Mouse (Mus musculus): ENCODE data around the gene D17Wsu92e. TPM values are rescaled to one million over a fixed set of nuclear protein-coding genes. Genes with fewer than 3 reads are reported as not detected.

Gene D17Wsu92e
- polyA plus RNA-seq (2012; rRNA removed): 196 and 207 TPM in 2 replicates

- Histone ChIP-seq H3K27ac (ENCODE audit: insufficient read depth, low read length) (peak within 1 kb of the TSS; percentile 78), H3K4me1 (ENCODE audit: control insufficient read depth, insufficient read depth, low read length) (peaks cover 4% of the 10 kb centered on the region; the same call in 1 of the 2 replicates), H3K4me3 (ENCODE audit: insufficient read depth, low read length) (peak within 1 kb of the TSS; percentile 50)
- TF ChIP-seq CTCF (IDR thresholded peaks at IDR 0.05; ENCODE audit: extremely low read depth, insufficient read depth, low read length): no peak
- peak; percentile 85 for TF ChIP-seq POLR2A (IDR thresholded peaks at IDR 0.05; ENCODE audit: extremely low read depth, insufficient read depth, low read length)
These were observed at the start of gene D17Wsu92e for GRCm38 (mm10) chr17:27820568-27821406. D17Wsu92e (minus strand) TSS chr17:27820648.

- Histone ChIP-seq H3K27ac (ENCODE audit: insufficient read depth, low read length) (no peak overlapping the region), H3K4me1 (ENCODE audit: control insufficient read depth, insufficient read depth, low read length) (no peaks in the 10 kb centered on the region), H3K4me3 (ENCODE audit: insufficient read depth, low read length) (no peak overlapping the region)
- TF ChIP-seq POLR2A (IDR thresholded peaks at IDR 0.05; ENCODE audit: extremely low read depth, insufficient read depth, low read length) (no peak), CTCF (IDR thresholded peaks at IDR 0.05; ENCODE audit: extremely low read depth, insufficient read depth, low read length) (no peak)
These were observed 46.3 kb upstream of the D17Wsu92e start for GRCm38 (mm10) chr17:27866737-27867136.

GRCm38 (mm10) chr17:27865461-27865860, 45.0 kb upstream of the D17Wsu92e start:
- no peak overlapping the region for H3K27ac ChIP-seq (ENCODE audit: insufficient read depth, low read length)
- TF ChIP-seq CTCF (IDR thresholded peaks at IDR 0.05; ENCODE audit: extremely low read depth, insufficient read depth, low read length) (no peak), POLR2A (IDR thresholded peaks at IDR 0.05; ENCODE audit: extremely low read depth, insufficient read depth, low read length) (no peak)
- H3K4me3 ChIP-seq (ENCODE audit: insufficient read depth, low read length): no peak overlapping the region
- H3K4me1 ChIP-seq (ENCODE audit: control insufficient read depth, insufficient read depth, low read length): no peaks in the 10 kb centered on the region

DNA sequence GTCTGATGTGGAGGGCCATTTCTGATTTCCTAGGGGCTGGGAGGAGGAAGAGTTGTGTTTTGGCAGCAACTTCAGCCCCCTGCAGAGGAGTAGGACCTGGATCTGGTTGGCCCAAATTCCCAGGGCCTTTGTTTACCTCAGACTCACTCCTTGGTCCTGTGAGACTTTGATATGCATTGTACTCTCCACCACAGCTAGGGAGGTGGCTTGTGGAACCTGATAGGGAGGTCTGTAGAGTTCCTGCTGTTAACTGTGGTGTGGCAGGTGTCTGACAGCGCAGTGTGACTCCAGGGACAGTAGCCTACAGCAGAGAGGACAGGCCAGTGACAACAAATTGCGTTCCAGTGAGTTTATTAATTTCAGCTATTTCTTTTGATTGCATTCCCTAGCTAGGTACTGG, 38.7 kb upstream of the D17Wsu92e start:
- TF ChIP-seq POLR2A (IDR thresholded peaks at IDR 0.05; ENCODE audit: extremely low read depth, insufficient read depth, low read length): no peak
- TF ChIP-seq CTCF (IDR thresholded peaks at IDR 0.05; ENCODE audit: extremely low read depth, insufficient read depth, low read length): no peak
- H3K4me1 ChIP-seq (ENCODE audit: control insufficient read depth, insufficient read depth, low read length): peaks cover 5% of the 10 kb centered on the region; the same call in 1 of the 2 replicates

DNA sequence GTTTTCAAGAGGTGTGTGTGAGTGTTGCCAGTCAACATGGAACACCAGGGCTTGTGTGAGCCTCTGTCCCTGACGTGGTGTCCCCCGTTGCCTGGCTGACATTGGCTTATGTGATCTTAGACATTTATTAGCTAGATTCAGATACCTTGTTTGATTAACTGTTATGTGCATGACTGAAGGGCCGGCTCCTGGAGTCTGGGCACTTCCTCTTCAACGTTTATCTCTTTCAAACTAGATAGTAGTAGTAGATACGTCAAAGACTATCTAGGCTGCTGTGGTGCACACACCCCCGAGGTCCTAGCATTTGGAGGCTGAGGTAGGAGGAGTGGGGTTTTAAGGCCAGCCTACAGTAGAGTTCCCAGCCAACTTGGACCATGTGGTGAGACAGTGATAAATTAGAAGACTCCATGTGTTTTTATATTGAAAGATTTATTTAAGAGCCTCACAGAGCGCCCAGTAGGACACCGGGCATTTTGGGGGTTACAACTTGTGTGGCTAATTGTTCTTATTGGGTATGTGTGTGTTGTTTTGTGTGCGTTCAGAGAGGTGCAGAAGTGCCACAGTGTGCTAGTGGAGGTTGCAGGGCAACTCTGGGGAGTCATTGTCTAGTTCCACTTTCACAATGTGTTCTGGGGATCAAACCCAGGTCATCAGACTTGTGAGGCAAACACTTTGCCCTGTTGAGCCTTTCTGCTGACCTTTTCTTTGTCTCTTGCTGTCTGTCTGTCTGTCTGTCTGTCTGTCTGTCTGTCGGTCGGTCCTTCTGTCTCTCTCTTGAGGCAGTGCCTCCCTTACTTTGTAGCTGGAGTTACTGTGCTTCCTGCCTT, 37.4 kb upstream of the D17Wsu92e start:
- TF ChIP-seq CTCF (IDR thresholded peaks at IDR 0.05; ENCODE audit: extremely low read depth, insufficient read depth, low read length) (no peak), POLR2A (IDR thresholded peaks at IDR 0.05; ENCODE audit: extremely low read depth, insufficient read depth, low read length) (no peak)
- Histone ChIP-seq H3K4me1 (ENCODE audit: control insufficient read depth, insufficient read depth, low read length) (peaks cover 5% of the 10 kb centered on the region; the same call in 1 of the 2 replicates), H3K4me3 (ENCODE audit: insufficient read depth, low read length) (peak overlapping the region; percentile 71), H3K27ac (ENCODE audit: insufficient read depth, low read length) (no peak overlapping the region)

More for the DNA sequence above, 38.7 kb upstream of the D17Wsu92e start:
- no peak overlapping the region for H3K27ac ChIP-seq (ENCODE audit: insufficient read depth, low read length)
- H3K4me3 ChIP-seq (ENCODE audit: insufficient read depth, low read length): no peak overlapping the region

DNA sequence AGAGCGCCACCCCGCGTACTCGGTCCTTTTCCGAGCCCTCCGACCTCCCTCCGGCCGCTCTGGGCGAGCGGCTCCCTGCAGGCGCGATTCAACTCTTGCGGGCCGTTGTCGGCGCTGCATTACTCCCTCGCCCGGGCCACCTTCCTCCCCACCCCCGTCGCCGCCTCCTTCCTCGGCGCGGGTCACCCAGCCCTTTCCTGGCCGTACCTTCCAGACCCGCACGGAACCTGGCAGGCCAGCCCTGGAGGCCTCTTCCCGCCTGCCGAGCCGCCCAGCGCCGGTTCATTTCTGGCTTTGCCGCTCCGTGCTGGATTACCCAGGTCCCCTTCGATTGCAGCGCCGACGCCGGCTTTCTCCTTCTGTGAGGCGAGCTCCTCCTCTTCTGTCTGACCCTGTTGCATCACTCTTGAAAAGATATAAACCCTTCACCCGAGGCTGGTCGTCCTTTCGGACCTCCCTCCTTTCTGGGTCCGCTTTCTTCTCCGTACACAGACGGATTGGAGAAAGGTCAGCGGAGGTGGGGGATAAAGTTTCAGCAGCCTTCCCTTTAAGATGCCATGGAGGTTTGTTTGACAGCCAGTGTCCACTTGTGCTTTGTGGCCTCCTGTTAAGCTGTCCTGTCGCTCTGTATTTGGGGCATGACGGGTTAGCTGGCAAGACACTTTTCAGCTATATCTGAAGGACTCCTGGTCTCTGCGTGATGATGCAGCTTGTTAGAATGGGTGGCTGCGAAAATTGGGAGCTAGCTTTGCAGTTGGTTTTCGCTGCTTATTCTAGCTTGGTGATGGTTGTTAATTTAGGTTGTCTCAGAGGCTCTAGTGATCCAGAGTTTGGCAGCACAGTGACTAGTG, 36.6 kb upstream of the D17Wsu92e start:
- no peak for TF ChIP-seq CTCF (IDR thresholded peaks at IDR 0.05; ENCODE audit: extremely low read depth, insufficient read depth, low read length)
- TF ChIP-seq POLR2A (IDR thresholded peaks at IDR 0.05; ENCODE audit: extremely low read depth, insufficient read depth, low read length): no peak
- Histone ChIP-seq H3K4me3 (ENCODE audit: insufficient read depth, low read length) (peak overlapping the region; percentile 71), H3K4me1 (ENCODE audit: control insufficient read depth, insufficient read depth, low read length) (peaks cover 5% of the 10 kb centered on the region; the same call in 1 of the 2 replicates)

GRCm38 (mm10) chr17:27856265-27856797, 35.9 kb upstream of the D17Wsu92e start, which contains the start of gene Uhrf1bp1:
Uhrf1bp1 (plus strand) TSS chr17:27856441.
- TF ChIP-seq POLR2A (IDR thresholded peaks at IDR 0.05; ENCODE audit: extremely low read depth, insufficient read depth, low read length) (peak; percentile 48; the same call in 1 of the 2 replicates), CTCF (IDR thresholded peaks at IDR 0.05; ENCODE audit: extremely low read depth, insufficient read depth, low read length) (no peak)
- Histone ChIP-seq H3K4me3 (ENCODE audit: insufficient read depth, low read length) (peak within 1 kb of the TSS; percentile 71), H3K4me1 (ENCODE audit: control insufficient read depth, insufficient read depth, low read length) (peaks cover 5% of the 10 kb centered on the region; the same call in 1 of the 2 replicates), H3K27ac (ENCODE audit: insufficient read depth, low read length) (0 out of 2 replicates have a peak within 1 kb of the TSS, but pooled peaks have one; percentile 30)

More for the DNA sequence above, 36.6 kb upstream of the D17Wsu92e start:
- 0 out of 2 replicates have a peak overlapping the region, but pooled peaks have one; percentile 30 for H3K27ac ChIP-seq (ENCODE audit: insufficient read depth, low read length)

- TF ChIP-seq POLR2A (IDR thresholded peaks at IDR 0.05; ENCODE audit: extremely low read depth, insufficient read depth, low read length): no peak
- no peak for TF ChIP-seq CTCF (IDR thresholded peaks at IDR 0.05; ENCODE audit: extremely low read depth, insufficient read depth, low read length)
- Histone ChIP-seq H3K4me3 (ENCODE audit: insufficient read depth, low read length) (no peak overlapping the region), H3K27ac (ENCODE audit: insufficient read depth, low read length) (no peak overlapping the region), H3K4me1 (ENCODE audit: control insufficient read depth, insufficient read depth, low read length) (no peaks in the 10 kb centered on the region)
These were observed 30.6 kb upstream of the D17Wsu92e start for GRCm38 (mm10) chr17:27851076-27851475.
